Mouse (Mus musculus) testis, adult 10 weeks (tissue): Measurements from ENCODE around the gene Dnaic2. TPM values are rescaled to one million over a fixed set of nuclear protein-coding genes. Genes with fewer than 3 reads are reported as not detected.

Experiments
- polyA plus RNA-seq: library from polyadenylated mRNA; stranded (reverse); fragments of 350-450 nt; fragmentation: Illumina TruSeq; extraction: RNeasy Lipid Tissue Mini Kit (QIAGEN cat#74804); gene quantifications from one replicate; pipeline ENCODE4 v1.2.3, GENCODE M21; 2014; ENCODE audit warnings: low read depth, low replicate concordance

Gene Dnaic2
- polyA plus RNA-seq: 11.2 TPM

GRCm38 (mm10) chr11:114726965-114727825 lies at the start of gene Dnaic2:
Dnaic2 (plus strand) TSS chr11:114727408.

GRCm38 (mm10) chr11:114764820-114765818 lies 37.9 kb downstream of the Dnaic2 start, which contains the start of gene Kif19a:
Kif19a (plus strand) TSS chr11:114765388.

GRCm38 (mm10) chr11:114795848-114796322 lies 68.7 kb downstream of the Dnaic2 start, which contains the start of gene Btbd17:
Btbd17 (minus strand) TSS chr11:114795945.

DNA sequence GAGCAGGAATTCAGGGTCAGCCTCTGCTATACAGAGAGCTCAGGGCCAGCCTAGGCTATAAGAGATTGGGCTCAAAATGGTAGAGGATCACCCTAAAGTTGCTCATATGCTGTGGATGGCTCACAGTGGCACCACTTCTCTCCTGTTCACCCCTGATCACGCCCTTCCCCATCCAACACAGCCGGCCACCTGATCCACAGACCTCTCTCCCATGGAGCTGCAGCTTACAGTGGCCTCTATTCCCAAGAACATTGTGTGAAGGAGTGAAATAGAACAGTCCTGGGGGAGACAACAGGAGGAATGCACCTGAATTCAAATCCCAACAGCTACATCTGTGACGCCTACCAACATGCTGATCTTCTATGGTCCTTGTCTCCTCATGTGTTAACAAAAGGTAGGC lies 71.4 kb downstream of the Dnaic2 start, which contains the start of gene Gpr142:
Gene Gpr142 (plus strand): TSS at position 301 of the 400 bp plus-strand sequence.

Other genes starting within 250 kb of the Dnaic2 start
- 144 TPM for gene Rpl38, start 58.9 kb upstream of the Dnaic2 start, polyA plus RNA-seq
- gene Ttyh2, start 52.0 kb upstream of the Dnaic2 start, polyA plus RNA-seq: 1.5 TPM
- 0.29 TPM for gene Kif19a, start 38.0 kb downstream of the Dnaic2 start, polyA plus RNA-seq
- gene Btbd17, start 68.5 kb downstream of the Dnaic2 start, polyA plus RNA-seq: not detected
- gene Gpr142, start 71.5 kb downstream of the Dnaic2 start, polyA plus RNA-seq: not detected
- gene Gprc5c, start 123.7 kb downstream of the Dnaic2 start, polyA plus RNA-seq: 0.07 TPM
- gene Cd300a, start 162.6 kb downstream of the Dnaic2 start, polyA plus RNA-seq: 0.24 TPM
- gene Cd300lb, start 207.0 kb downstream of the Dnaic2 start, polyA plus RNA-seq: not detected
- gene Cd300c, start 241.7 kb downstream of the Dnaic2 start, polyA plus RNA-seq: not detected